Comparison of ENCODE assay signal across 20 mouse cellular contexts in the genomic region with DNA sequence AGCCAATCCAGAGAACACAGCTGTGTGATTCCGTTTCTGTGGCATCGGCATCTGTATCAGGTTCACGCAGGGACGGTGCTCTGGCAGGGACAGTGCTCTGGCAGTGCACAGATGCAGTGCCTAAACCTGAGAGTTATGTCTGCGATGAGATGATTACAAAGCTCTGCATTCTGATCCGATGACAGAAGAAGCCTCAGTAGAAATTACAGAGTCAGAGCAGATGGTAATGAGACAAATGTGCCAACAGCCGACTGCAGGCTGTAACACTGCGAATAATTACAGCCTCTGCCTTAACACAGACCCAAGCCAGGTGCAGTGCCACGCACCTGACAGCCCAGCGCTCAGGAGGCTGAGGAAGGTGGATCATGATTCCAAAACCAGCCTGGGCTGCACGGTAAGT.
DNase-seq lines count a peak whose midpoint lies in the region; ATAC-seq and TF ChIP-seq lines count a peak whose summit lies in the region.
"Had no signal": no experiment of that assay in that cellular context is flagged by ENCODE, and none has a peak within 500 bp of the region (broad histone marks: within the 10 kb centered on the region; RNA-seq: fewer than 3 reads in every experiment).

No protein-coding gene starts in this region.

- H3K36me3 ChIP-seq in forebrain, embryonic 12.5 days (replicated peaks) = no peaks in the 10 kb centered on the region
- H3K36me3 ChIP-seq in forebrain, embryonic 11.5 days (ENCODE audit: control insufficient read depth, insufficient read depth, low read length) = no peaks in the 10 kb centered on the region
- no peaks in the 10 kb centered on the region for H3K36me3 ChIP-seq in midbrain, embryonic 13.5 days
- no peaks in the 10 kb centered on the region for H3K36me3 ChIP-seq in midbrain, embryonic 10.5 days
- H3K36me3 ChIP-seq in lung, postnatal 0 days (ENCODE audit: insufficient read depth, low read length) = no peaks in the 10 kb centered on the region
- H3K36me3 ChIP-seq: heart, embryonic 10.5 days; limb, embryonic 13.5 days had no signal

- H3K27ac ChIP-seq in forebrain, embryonic 12.5 days = no peak overlapping the region
- H3K27ac ChIP-seq in forebrain, embryonic 11.5 days (ENCODE audit: low read depth, low read length) = no peak overlapping the region
- no peak overlapping the region for H3K27ac ChIP-seq in midbrain, embryonic 13.5 days
- no peak overlapping the region for H3K27ac ChIP-seq in midbrain, embryonic 10.5 days (replicated peaks)
- no peak overlapping the region for H3K27ac ChIP-seq in lung, postnatal 0 days (ENCODE audit: low read length)
- H3K27ac ChIP-seq: heart, embryonic 10.5 days; limb, embryonic 13.5 days; macrophage had no signal

- no peak for DNase-seq in forebrain, embryonic 11.5 days (ENCODE audit: low spot score)
- no peak for DNase-seq in midbrain, embryonic 10.5 days (ENCODE audit: low spot score)
- peak; percentile 8 to 17 for DNase-seq in layer of hippocampus, adult 8-10 months (ENCODE audit: low spot score in 2 of 2)
- DNase-seq in telencephalon, adult 2 months (ENCODE audit: low read depth, low spot score) = peak; percentile 23
- DNase-seq in gastrocnemius, adult 8-10 months (ENCODE audit: low spot score in 2 of 2) = no peak
- no peak for DNase-seq in lung, postnatal 0 days (ENCODE audit: low spot score)
- DNase-seq: cerebellum, adult 8-10 months; gastrocnemius, postnatal 14 days; heart, postnatal 4 days; kidney, adult 2 months; kidney, postnatal 4 days; liver, postnatal 0 days; right cerebral cortex, postnatal 4 days; thymus, postnatal 14 days had no signal

- peaks cover 3% of the 10 kb centered on the region; the same call in 1 of the 2 replicates for H3K27me3 ChIP-seq in forebrain, embryonic 12.5 days
- H3K27me3 ChIP-seq in forebrain, embryonic 11.5 days (ENCODE audit: control insufficient read depth, insufficient read depth, low read length) = no peaks in the 10 kb centered on the region
- H3K27me3 ChIP-seq in midbrain, embryonic 13.5 days = no peaks in the 10 kb centered on the region
- peaks cover 8% of the 10 kb centered on the region for H3K27me3 ChIP-seq in midbrain, embryonic 10.5 days (ENCODE audit: low read depth, poor library complexity, severe bottlenecking)
- 0 out of 2 replicates have a peak, but pooled peaks cover 3% of the 10 kb centered on the region for H3K27me3 ChIP-seq in lung, postnatal 0 days (replicated peaks; ENCODE audit: insufficient read depth, low read length)

- H3K9ac ChIP-seq in forebrain, embryonic 12.5 days = no peak overlapping the region
- H3K9ac ChIP-seq in forebrain, embryonic 11.5 days (ENCODE audit: low read length) = no peak overlapping the region
- no peak overlapping the region for H3K9ac ChIP-seq in midbrain, embryonic 13.5 days (replicated peaks)
- no peak overlapping the region for H3K9ac ChIP-seq in lung, postnatal 0 days (replicated peaks; ENCODE audit: low read depth)
- H3K9ac ChIP-seq: limb, embryonic 13.5 days; liver, postnatal 0 days had no signal

- 77% methylated on average over 11 of the region's 11 CpGs for WGBS in forebrain, embryonic 12.5 days
- WGBS in forebrain, embryonic 11.5 days = 81% methylated on average over 11 of the region's 11 CpGs
- 72% methylated on average over 11 of the region's 11 CpGs for WGBS in midbrain, embryonic 13.5 days
- WGBS in midbrain, embryonic 10.5 days = 87% methylated on average over 11 of the region's 11 CpGs
- 81% methylated on average over 11 of the region's 11 CpGs for WGBS in lung, postnatal 0 days

- no peak for TF ChIP-seq EP300 in lung, postnatal 0 days (IDR thresholded peaks at IDR 0.05)

- no peaks in the 10 kb centered on the region for H3K9me3 ChIP-seq in forebrain, embryonic 12.5 days
- H3K9me3 ChIP-seq in forebrain, embryonic 11.5 days (ENCODE audit: control insufficient read depth, low read length) = no peaks in the 10 kb centered on the region
- no peaks in the 10 kb centered on the region for H3K9me3 ChIP-seq in midbrain, embryonic 13.5 days
- no peaks in the 10 kb centered on the region for H3K9me3 ChIP-seq in midbrain, embryonic 10.5 days (replicated peaks)
- H3K9me3 ChIP-seq in lung, postnatal 0 days (ENCODE audit: low read length) = no peaks in the 10 kb centered on the region
- H3K9me3 ChIP-seq: heart, embryonic 10.5 days; limb, embryonic 13.5 days had no signal

- 0 out of 2 replicates have a peak, but pooled peaks have one; percentile 27 for ATAC-seq in forebrain, embryonic 12.5 days (ENCODE audit: low FRiP score)
- ATAC-seq in forebrain, embryonic 11.5 days (replicated peaks; ENCODE audit: low FRiP score) = no peak
- 0 out of 2 replicates have a peak, but pooled peaks have one; percentile 43 for ATAC-seq in midbrain, embryonic 13.5 days
- ATAC-seq in lung, postnatal 0 days = no peak
- ATAC-seq: liver, postnatal 0 days; Patski had no signal

- no peak overlapping the region for H3K4me3 ChIP-seq in forebrain, embryonic 12.5 days (replicated peaks)
- H3K4me3 ChIP-seq in forebrain, embryonic 11.5 days (ENCODE audit: low read depth, low read length) = no peak overlapping the region
- no peak overlapping the region for H3K4me3 ChIP-seq in midbrain, embryonic 13.5 days (replicated peaks)
- H3K4me3 ChIP-seq in midbrain, embryonic 10.5 days = no peak overlapping the region
- no peak overlapping the region for H3K4me3 ChIP-seq in lung, postnatal 0 days (ENCODE audit: low read depth, low read length)
- H3K4me3 ChIP-seq: heart, embryonic 10.5 days; limb, embryonic 13.5 days had no signal

- no peak for TF ChIP-seq CTCF in lung, postnatal 0 days (IDR thresholded peaks at IDR 0.05)

- peaks cover 17% of the 10 kb centered on the region for H3K4me1 ChIP-seq in forebrain, embryonic 12.5 days
- no peaks in the 10 kb centered on the region; the same call in 1 of the 2 replicates for H3K4me1 ChIP-seq in forebrain, embryonic 11.5 days (replicated peaks; ENCODE audit: control insufficient read depth, insufficient read depth, low read length)
- H3K4me1 ChIP-seq in midbrain, embryonic 13.5 days (replicated peaks) = peaks cover 11% of the 10 kb centered on the region
- H3K4me1 ChIP-seq in midbrain, embryonic 10.5 days = peaks cover 15% of the 10 kb centered on the region
- no peaks in the 10 kb centered on the region for H3K4me1 ChIP-seq in lung, postnatal 0 days (ENCODE audit: insufficient read depth, low read depth, low read length)
- H3K4me1 ChIP-seq: limb, embryonic 13.5 days had no signal

- no peak overlapping the region for H3K4me2 ChIP-seq in forebrain, embryonic 12.5 days
- H3K4me2 ChIP-seq in forebrain, embryonic 11.5 days (ENCODE audit: low read depth, low read length, severe bottlenecking) = no peak overlapping the region
- no peak overlapping the region for H3K4me2 ChIP-seq in midbrain, embryonic 13.5 days (replicated peaks)
- H3K4me2 ChIP-seq in lung, postnatal 0 days (replicated peaks; ENCODE audit: low read depth, low read length) = no peak overlapping the region
- H3K4me2 ChIP-seq: limb, embryonic 13.5 days had no signal

Comparison
In these comparisons a context has a peak if more than half of its experiments do, and no peak if none do; other contexts are left out.
1. ATAC-seq: peak in forebrain, embryonic 12.5 days (single experiment) and midbrain, embryonic 13.5 days (single experiment); none in forebrain, embryonic 11.5 days (single experiment) and lung, postnatal 0 days (single experiment).
2. DNase-seq: peak in layer of hippocampus, adult 8-10 months (2 of 2) and telencephalon, adult 2 months (single experiment); none in forebrain, embryonic 11.5 days (single experiment), midbrain, embryonic 10.5 days (single experiment), gastrocnemius, adult 8-10 months (0 of 2) and lung, postnatal 0 days (single experiment).